Mouse (Mus musculus) thymus, adult 2 months (tissue): ENCODE data around the gene Tardbp.

Source experiments
- CTCF ChIP-seq: fragments of 200-500 bp; IDR thresholded peaks from 2 replicates; pipeline ENCODE4 v1.5.1; 2012; ENCODE audit warnings: mild to moderate bottlenecking, control low read depth, low read length, moderate library complexity, borderline replicate concordance; ENCODE audit not compliant: control insufficient read depth, poor library complexity, insufficient read depth; ENCODE audit errors: extremely low read depth
- POLR2A ChIP-seq: fragments of 200-500 bp; IDR thresholded peaks from 2 replicates; pipeline ENCODE4 v1.6.1; 2012; ENCODE audit warnings: mild to moderate bottlenecking, low read length, control low read depth, moderate library complexity; ENCODE audit not compliant: control insufficient read depth, poor library complexity, insufficient read depth; ENCODE audit errors: extremely low read depth

- TF ChIP-seq CTCF (peak; percentile 84; the same call in 1 of the 2 replicates), POLR2A (no peak)
Measured at GRCm38 (mm10) chr4:148644157-148644511, 17.3 kb upstream of the Tardbp start.
